Mouse (Mus musculus) right cerebral cortex, adult 18-20 months (tissue): ENCODE data around the gene Sdcbp2.

Source experiments
- DNase-seq: peaks from one replicate; pipeline ENCODE4 v3.0.0; 2022; ENCODE audit warnings: mixed read lengths

The Sdcbp2 gene

DNA sequence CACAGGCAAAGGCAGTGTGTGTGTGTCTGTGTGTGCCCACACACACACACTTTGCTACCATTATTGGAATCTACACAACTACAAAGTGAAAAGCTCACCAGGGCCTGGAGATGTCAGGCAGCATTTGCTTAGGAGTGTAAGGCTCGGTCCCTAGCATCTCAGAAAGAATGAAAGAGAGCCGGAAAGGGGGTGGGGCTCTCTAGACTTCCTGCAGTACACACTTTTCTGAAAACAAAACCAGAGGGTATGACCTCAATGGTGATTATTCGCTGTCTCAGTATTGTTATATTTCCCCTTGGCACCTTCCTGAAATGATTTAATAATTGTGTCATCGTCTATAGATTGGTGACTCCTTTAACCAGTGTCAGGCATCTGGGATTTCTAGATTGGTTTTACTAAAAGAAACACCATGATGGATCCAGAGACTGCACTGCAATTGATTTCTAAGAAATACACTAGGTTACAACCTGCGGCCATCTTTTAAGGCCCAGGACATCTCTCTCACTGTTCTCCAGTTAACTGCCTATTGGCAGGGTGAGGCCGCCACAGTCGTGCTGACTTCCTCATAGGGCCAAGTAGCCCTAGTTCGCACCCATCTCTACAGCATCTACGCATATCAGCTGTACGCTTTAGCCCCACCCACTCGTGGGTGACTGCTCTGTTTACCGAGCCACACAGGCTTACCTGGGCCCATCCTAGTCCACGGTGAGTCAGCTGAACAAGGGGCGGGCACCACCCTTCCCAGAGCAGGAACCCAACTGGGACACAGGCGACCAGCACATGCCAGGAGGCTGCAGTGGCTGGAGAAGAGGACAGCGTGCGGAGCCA is at the start of gene Sdcbp2:
Gene Sdcbp2 (plus strand): TSS at position 750 of the 828 bp plus-strand sequence.
- DNase-seq = no peak

GRCm38 (mm10) chr2:151524324-151525041 is 47.9 kb upstream of the Sdcbp2 start:
- peak; percentile 16 for DNase-seq

- DNase-seq = no peak
Observed at GRCm38 (mm10) chr2:151525520-151525919, 46.9 kb upstream of the Sdcbp2 start.

GRCm38 (mm10) chr2:151528066-151528465 is 44.4 kb upstream of the Sdcbp2 start:
- no peak for DNase-seq

DNA sequence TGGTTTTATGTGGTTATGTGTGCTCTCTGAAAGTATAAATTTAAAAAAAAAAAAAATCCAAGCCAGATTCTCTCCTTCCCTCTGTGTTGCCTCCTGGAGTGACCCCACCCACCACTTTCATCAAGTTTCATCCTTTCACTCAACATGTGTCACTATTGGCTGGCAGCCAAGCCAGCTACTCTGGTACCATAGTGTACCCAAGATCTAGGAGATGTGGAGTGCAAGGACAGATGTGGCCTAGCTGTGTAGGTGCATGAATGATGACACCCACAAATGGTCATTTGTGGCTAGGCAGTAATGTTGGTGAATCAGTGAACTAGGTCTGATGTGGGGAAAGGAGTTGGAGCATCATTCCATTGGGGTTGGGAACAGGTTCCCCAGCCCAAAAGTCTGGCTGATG is 43.3 kb upstream of the Sdcbp2 start:
- DNase-seq = no peak

DNA sequence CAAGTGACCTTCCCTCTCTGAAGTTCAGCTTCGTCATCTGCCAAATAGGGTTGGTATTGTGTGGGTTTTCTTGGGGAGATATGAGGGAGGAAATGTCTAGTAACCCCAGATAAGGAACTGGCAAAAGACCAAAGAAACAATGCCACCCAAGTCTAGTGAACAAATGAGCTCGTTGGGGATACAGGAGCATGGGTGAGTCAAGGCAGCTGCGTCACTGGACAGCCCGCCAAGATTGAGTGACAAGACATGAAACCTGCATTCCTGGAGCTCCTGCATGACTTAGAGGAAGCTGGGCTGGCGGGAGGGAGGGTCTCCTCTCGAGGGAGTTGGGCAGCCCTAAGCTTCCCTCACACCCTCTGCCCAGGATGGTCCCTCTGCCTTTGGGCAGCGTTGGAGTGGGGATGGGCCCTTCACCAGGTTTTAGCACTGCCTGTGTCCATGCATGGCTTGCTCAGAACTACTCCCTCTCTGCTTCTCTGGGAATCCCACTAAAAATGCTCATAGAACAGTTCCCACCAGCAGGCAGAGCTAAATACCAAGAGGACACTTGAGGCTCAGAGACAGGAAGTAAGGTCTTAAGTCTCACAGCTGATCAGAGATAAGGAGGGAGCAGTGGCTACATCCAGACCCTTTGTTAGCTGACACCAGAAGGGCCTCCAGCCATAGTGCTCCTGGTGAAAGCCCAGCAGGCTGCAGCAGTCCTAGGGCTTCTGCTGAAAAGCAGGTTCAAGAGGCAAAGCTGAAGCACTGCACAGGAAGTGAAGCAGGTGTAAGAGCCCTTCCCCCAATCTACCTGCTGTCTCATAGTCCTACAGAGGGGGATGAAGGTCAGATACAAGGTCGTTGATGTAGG is 41.8 kb upstream of the Sdcbp2 start:
- no peak for DNase-seq

DNA sequence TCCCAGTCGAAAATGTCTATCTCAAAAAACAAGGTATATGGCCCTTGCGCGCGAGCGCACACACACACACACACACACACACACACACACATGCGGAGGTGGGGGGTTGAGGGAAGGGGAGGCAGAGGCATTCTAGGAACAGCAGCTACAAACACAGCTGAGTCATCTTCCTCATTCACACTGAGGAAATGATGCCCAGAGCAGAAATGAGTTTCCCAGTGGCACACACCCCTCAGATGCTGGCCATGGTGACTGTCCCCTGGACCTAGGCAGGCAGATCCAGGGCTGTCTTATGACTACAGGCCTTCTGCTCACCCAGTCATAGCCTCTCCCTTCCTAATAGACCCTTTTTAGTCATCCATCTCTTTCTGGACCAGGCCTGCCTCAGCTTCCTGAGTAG is 38.8 kb upstream of the Sdcbp2 start:
- peak; percentile 40 for DNase-seq

GRCm38 (mm10) chr2:151535961-151536617 is 36.3 kb upstream of the Sdcbp2 start:
- DNase-seq = peak; percentile 26

- peak; percentile 64 for DNase-seq
Observed at GRCm38 (mm10) chr2:151536618-151536974, 35.8 kb upstream of the Sdcbp2 start.

GRCm38 (mm10) chr2:151538646-151539045 is 33.8 kb upstream of the Sdcbp2 start:
- DNase-seq = peak; percentile 61

DNA sequence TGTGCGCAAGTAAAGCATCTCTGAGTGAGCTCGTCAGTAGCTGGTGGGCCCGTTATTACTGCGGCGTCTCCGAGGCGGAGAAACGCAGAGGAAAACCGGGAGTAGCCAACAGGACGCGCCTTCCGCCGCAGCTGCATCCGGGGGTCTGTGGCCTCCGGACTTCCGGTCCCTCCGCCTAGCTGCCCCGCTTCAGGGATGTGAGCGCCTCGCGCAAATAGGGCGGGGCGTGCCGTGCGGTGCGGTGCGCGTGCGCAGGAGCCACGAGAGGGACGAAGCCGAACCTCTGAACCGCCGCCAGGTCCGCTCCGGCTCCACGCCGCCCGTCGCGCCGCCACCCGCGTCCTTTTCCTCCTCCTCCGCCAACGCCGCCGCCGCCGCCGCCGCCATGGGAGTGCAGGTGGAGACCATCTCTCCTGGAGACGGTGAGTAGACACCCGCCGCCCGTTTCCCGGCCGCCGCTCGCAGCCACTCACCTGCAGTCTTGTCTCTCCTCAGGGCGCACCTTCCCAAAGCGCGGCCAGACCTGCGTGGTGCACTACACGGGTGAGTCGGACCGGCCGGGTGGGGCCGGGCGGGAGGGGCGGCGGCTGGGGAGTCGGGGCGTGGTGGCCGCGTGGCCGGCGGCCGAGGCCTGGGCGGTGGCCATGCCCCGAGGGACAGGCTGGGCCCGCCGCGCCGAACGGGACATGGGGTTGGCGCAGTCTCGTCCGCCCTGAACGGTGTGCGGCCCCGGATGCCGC is 29.9 kb upstream of the Sdcbp2 start, which contains the start of gene Fkbp1a:
Gene Fkbp1a (plus strand): TSS at position 161 of the 740 bp plus-strand sequence.
- DNase-seq = peak; percentile 97

DNA sequence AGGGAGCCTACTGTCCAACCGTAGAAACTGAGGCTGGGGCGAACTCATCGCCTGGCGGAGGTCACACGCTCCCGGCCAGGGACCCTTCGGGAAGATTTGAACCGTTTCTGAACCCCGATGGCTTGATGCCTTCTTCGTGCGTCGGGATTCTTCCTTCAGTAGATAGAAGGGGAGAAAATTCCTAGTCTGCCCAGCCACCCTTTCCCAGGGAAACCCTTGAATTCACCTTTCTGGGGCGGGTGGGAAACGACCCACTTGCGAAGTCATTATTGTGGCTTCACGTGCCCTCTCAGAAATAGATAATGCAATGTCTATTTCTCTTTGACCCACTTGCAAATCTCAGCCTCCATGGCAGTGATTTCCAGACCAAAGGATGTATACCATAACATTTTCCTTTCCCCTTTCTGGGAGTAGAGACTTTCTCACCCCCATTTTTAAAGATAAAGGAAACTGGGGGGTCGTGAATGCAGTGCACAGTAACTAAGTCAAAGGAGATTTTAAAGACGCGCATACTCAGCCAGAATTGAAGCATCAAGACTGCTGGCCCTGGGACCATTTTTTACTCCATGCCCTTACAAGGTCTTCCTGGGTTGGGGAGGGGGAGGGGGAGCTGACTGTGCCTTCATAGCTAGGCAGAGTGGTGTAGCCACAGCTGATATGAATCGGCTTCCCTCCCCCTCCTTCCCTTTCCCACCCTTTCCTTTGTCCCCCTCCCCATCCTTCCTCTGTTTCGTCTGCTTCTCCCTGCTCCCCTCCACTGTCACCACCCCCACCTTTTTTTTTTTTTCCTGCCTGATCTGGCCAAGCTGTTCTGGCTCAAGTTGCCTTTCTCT is 29.1 kb upstream of the Sdcbp2 start:
- peak; percentile 52 for DNase-seq

DNA sequence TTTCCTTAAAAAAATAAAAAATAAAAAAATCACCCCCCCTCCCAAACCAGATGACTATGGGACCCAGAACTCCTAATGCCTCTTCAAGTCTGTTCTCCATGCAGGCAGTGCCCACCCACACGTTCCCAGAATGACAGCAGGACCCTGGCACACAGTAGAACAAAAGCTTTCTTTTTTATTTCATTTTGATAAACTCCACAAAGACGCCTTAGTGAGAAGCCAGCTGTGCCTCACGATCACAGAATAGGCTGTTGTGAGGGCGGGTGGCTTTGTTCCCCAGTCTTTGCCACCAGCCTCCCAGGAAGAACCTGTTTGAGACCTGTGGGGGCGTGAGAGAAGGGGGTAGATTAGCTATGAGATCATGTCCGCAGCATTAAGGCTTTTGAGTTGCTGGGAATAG is 27.7 kb upstream of the Sdcbp2 start:
- peak; percentile 66 for DNase-seq

DNA sequence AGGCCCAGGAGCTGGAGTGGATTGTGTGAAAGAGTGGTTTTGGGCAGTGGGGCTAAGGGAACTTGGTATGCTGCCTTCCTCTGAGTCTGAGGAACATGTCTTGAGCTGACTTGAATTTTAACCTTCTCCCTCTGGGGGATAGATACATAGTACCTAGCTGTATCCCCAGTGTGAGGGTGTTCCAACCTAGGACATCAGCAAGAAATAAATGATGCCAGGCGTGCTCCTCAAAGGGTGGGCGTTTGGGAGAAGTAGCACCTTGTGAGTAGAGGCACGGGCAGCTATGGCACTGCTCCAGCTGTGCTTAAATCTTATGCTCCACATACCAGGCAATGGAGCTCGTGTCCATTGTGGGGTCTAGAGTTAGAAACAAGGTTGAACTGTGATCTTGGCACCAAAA is 25.9 kb upstream of the Sdcbp2 start:
- no peak for DNase-seq

- DNase-seq = no peak
Observed at GRCm38 (mm10) chr2:151549615-151550121, 22.8 kb upstream of the Sdcbp2 start.

DNA sequence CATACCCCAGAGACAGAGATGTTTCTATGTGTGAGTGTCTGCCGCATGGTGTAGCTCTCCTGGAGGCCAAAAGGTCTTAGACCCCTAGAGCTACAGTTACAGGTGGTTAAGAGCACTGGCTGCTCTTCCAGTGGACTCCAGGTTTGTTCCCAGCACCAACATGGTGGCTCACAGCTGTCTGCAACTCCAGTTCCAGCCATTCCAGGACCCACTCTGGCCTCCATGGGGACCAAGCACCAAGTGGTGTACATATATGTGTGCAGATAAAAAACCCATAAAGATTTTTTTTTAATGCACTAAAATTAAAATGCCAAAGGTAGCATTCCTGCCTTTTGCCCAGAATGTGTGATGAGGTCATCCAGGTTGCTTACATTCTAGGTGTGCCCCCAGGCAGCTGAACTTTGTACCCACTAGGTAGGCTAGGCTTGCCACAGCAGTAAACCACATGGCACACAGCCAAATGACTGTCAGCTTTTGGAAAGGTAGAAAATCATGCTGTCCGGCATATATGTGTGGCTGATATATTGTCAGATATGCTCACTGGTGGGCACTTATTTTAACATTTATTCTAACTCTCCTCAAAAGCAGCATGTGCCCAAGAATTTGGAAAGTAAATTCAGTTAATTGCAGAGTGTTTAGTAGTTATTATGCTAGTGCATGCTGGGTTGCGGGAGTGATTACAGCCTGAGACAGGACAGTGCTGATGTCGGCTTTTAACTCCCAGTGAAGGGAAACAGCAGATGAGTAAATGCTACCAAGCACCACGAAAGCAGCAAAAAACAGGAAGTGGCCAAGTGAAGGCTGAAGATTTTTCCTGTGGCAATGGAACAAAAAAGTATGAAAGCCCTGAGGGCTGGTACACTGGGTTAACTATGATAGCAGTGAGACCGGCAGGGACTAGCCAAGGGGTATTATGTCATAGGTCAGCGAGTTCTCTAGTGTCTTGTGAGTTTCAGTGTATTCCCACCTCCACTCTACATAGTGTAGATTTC is 9.2 kb upstream of the Sdcbp2 start:
- DNase-seq = no peak

- DNase-seq = no peak
Observed at GRCm38 (mm10) chr2:151564006-151564405, 8.4 kb upstream of the Sdcbp2 start.

DNA sequence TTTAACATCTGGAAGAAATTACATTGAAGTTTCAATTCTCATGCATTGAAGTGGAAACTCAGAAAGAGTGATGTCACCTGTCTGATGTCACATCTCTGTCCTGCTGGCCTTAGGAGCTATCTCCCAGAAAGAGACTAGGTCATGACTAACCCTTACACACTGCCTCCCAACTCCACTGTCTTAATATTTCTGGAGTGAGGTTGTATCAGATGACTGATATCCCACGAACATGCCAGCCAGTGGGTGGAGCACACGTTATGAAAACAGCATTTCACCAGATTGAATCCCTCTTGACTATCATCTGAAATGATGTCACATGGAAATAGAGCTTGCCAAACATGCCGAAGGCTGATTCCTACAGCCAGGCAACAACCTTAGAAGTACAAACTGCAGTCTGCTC is 7.4 kb upstream of the Sdcbp2 start:
- DNase-seq = no peak

GRCm38 (mm10) chr2:151566856-151567255 is 5.6 kb upstream of the Sdcbp2 start:
- DNase-seq = no peak
